ENCODE assay signal across 16 mouse cellular contexts in the genomic region with DNA sequence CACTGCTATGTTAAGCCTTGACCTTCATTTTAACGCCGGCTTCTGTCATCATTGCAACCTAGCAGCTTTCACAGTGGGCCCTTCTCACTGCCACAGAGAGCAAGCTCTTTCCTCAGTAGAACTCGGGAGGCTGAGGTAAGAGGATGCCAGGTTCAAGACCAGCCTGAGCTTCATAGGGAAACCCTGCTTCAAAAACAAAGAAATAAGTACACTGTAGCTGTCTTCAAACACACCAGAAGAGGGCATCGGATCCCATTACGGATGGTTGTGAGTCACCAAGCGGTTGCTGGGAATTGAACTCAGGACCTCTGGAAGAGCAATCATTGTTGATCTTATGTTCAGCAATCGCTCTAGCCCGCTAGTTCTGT.
"Had no signal": no experiment of that assay in that cellular context is flagged by ENCODE, and none has a peak within 500 bp of the region (broad histone marks: within the 10 kb centered on the region; RNA-seq: fewer than 3 reads in every experiment).

No protein-coding gene starts in this region.

- H3K9ac ChIP-seq: limb, embryonic 13.5 days; liver, embryonic 13.5 days had no signal

- H3K27ac ChIP-seq: kidney, postnatal 0 days; layer of hippocampus, adult 2 months; limb, embryonic 10.5 days; limb, embryonic 13.5 days; liver, embryonic 13.5 days; macrophage; stomach, postnatal 0 days had no signal

- H3K4me2 ChIP-seq: limb, embryonic 13.5 days; liver, embryonic 13.5 days; lung, embryonic 14.5 days had no signal

- ATAC-seq: lung, postnatal 0 days had no signal

- H3K36me3 ChIP-seq: limb, embryonic 10.5 days; limb, embryonic 13.5 days; liver, embryonic 13.5 days had no signal

- H3K4me1 ChIP-seq: limb, embryonic 13.5 days had no signal

- H3K9me3 ChIP-seq: limb, embryonic 10.5 days; limb, embryonic 13.5 days; liver, embryonic 13.5 days had no signal

- H3K4me3 ChIP-seq: layer of hippocampus, adult 2 months; limb, embryonic 10.5 days; limb, embryonic 13.5 days; liver, embryonic 13.5 days had no signal

- DNase-seq: kidney, postnatal 25 days; layer of hippocampus, adult 9-11 months; liver; liver, embryonic 13.5 days; lung, embryonic 14.5 days; midbrain, embryonic 14.5 days; thymus, adult 2 months; thymus, postnatal 14 days; thymus, postnatal 4 days had no signal

- H3K27me3 ChIP-seq: limb, embryonic 13.5 days; liver, embryonic 13.5 days had no signal
